Mouse (Mus musculus): Measurements from ENCODE around the gene Dlgap3. TPM values are rescaled to one million over a fixed set of nuclear protein-coding genes. Genes with fewer than 3 reads are reported as not detected.

Dlgap3 gene
- total RNA-seq, 2 experiments from 2014 or later, result 286 to 291 TPM

DNA sequence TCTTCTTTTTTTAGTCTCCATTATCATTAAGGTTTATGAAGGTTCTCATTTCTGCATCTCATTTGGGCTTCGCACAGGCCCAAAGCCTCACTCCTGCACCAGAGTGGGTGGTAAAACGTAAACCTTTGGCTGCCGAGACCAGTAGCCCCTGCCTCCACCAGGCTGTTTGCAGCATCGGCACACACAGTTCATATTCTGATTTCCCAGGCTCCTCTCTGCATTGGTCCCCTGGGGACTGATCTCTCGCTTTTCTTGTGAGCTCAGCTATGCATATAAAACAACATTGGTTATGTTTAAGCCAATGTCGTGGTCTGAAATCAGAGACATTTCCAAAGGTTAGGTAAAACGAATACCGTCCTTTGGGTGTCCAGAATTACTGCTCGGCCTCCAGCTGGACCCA, 42.3 kb downstream of the Dlgap3 start:
- no peak for DNase-seq (ENCODE audit: extremely low spot score in 1 of 2, low spot score in 1 of 2)

DNA sequence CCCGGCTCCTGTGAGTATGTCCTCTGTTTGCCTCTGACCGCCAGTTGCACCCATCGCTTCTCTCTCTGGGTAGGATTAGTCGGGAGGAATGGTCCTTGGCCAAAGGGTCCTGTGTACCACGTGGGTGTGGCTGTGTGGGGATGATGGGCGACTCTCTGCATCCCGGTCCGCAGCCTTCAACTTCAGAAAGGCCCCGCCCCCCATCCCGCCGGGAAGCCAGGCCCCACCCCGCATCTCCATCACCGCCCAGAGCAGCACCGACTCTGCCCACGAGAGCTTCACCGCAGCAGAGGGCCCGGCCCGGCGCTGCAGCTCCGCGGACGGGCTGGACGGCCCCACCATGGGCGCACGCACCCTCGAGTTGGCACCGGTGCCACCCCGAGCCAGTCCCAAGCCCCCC, 45.5 kb downstream of the Dlgap3 start:
- DNase-seq (ENCODE audit: extremely low spot score in 1 of 2, low spot score in 1 of 2), result no peak

DNA sequence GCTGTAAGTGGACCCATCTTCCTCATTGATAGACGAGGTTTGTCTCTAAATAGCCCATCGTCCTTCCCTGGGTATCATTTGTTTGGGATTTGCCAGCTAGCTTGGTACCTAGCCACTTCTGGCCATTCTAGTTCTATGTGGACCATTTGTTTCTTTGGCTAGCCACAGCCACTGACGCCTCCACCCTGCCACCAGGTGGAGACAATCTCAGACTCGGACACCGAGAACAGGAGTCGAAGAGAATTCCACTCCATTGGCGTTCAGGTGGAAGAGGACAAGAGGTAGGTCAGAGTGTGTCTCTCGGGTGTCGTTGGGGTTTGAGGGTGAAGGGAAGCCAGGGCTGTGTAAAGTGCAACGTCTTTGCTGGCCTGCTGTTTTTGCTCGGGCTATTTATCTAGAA, 46.1 kb downstream of the Dlgap3 start:
- no peak for DNase-seq (ENCODE audit: extremely low spot score in 1 of 2, low spot score in 1 of 2)

DNA sequence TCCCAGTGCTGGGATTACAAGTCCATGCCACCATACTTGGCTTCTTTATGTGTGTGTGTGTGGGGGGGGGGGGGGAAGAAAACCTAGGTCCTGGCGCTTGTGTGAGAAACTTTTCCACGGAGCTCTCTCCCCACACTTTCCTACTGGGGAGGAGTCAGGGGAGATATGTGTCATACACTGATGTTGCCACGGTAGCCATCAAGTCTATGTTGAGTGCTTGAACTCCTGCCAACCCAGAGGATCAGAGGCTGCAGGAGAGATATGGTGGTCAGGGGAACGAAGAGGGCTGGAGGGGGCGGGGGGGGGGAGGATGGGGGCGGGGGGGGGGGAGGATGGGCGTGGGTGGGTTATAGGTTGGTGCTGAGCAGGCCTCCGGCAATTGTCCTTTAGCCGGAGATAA, 46.8 kb downstream of the Dlgap3 start:
- DNase-seq (ENCODE audit: extremely low spot score in 1 of 2, low spot score in 1 of 2), result no peak

DNA sequence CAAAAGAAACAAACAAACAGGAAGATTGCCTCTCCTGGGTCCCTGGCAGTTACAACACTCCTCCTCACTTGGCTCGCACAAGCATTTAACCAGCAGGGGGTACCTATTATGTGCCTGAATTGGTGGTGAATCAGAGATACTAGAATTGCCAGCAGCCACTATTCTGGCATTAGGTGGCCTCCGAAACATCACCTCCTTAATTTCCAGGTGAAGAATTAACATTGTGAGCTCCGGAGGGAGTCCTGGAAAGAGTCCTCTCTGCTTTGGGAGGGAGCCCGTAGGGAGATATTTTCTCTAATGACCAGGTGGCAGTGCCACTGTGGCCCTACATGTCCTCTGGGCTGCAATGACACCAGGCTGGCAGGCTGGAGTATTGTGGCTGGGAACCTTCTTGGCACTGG, 47.2 kb downstream of the Dlgap3 start:
- DNase-seq (ENCODE audit: extremely low spot score in 1 of 2, low spot score in 1 of 2), result no peak

DNA sequence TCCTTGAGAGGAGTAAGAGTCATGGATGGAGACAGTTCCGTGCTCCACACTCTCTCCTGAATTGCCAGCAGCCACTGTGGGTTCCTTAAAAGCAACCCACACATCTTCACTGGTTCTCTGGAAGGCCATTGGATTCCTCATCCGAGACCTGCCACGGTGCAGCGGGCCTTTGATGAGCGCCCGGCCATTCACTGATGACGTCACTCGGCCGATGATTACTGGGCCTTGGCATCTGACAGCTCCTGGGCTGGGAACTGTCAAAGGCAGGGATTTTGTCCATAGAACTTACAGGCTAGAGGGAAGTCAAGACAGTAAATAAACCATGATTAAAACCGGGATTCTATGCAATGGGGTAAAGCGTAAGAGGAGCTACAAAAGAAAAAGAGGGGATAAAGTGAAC, 48.0 kb downstream of the Dlgap3 start:
- no peak for DNase-seq (ENCODE audit: extremely low spot score in 1 of 2, low spot score in 1 of 2)

DNA sequence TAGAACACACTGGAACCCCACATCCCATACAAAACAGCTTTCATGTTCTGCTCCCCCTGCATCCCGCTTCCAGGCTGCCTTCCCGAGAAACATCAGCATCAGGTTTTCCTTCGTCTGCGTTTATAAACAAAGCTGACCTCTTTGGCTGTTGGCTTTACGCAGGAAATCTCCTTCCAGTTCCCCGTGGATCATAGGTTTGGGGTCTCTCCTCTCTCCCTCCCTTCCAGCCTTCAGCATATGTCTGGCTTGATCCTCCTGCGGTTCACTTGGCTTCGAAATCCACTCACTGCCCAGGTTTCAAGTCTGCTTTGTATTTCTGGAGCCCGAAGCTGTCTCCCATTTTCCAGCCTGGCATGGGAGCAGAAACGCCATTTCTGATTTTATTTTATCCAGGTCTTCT, 54.3 kb downstream of the Dlgap3 start:
- no peak for DNase-seq (ENCODE audit: extremely low spot score in 1 of 2, low spot score in 1 of 2)

DNA sequence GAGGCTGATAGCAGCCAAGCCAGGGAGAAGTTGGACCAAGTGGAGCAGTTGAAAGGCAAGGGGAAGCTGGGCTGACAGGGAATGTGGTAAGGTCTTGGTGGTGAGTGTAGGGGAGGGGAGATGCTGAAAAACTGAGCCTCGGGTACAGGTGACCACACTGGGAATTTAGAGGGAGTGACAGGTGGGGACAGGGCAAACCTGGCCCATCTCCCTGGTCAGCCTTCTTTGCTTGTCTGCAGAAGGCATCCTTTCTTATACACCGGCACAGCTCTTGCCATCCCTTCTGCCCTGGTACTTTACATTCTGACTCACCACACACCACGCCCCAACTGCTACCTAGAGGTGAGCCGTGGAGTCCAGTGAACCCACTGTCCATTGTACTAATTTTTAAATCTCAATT, 54.8 kb downstream of the Dlgap3 start:
- no peak for DNase-seq (ENCODE audit: extremely low spot score in 1 of 2, low spot score in 1 of 2)

DNA sequence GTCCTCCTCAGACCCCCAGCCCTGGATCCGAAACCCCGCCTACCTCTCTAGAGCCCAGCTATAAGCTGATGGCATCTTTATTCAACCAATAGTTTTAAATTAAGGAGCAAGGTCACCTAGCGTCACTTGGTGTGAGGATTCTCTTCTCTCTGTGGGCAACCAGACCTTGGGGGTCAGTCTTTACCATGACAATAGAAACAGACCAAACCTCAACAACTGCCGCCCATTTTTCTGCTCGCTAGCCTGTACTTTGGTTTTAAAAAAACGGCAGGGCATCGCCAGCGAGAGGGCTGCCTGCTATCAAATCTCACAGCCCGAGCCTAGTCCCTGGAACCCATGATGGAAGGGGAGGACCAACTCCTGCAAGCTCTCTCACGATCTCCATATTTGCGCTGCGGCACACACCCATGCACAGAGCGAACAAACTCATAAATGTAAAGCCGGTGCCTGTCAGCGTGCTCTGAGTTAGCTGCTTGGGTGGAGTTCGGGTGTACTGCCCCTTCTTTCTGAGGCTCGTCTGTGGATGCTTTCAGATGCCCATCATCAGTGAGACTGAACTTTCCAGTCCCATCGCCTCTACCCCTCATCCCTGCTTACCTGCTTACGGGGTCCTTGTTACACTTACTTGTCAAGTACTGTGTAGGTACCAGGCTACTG, 55.6 kb downstream of the Dlgap3 start:
- no peak for DNase-seq (ENCODE audit: extremely low spot score in 1 of 2, low spot score in 1 of 2)

DNA sequence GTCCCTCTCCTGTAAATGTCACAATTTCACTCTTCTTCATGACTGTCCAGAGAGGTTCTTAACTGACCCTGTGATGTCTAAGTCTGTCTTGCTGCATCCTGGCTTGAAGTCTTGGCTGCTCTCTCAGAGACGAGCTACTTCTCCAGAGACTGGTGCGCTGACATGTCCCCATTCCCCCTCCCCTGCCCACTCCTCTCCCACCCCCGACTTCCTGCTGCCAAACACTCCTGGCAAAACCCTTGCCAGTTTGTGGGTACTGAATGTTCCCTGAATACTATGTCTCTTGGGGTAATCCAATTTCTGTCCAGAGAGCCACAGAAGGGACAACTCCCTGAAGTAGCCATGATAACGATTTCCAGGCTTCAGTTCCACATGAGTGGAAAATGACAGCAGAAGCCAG, 57.1 kb downstream of the Dlgap3 start:
- no peak for DNase-seq (ENCODE audit: extremely low spot score in 1 of 2, low spot score in 1 of 2)

DNA sequence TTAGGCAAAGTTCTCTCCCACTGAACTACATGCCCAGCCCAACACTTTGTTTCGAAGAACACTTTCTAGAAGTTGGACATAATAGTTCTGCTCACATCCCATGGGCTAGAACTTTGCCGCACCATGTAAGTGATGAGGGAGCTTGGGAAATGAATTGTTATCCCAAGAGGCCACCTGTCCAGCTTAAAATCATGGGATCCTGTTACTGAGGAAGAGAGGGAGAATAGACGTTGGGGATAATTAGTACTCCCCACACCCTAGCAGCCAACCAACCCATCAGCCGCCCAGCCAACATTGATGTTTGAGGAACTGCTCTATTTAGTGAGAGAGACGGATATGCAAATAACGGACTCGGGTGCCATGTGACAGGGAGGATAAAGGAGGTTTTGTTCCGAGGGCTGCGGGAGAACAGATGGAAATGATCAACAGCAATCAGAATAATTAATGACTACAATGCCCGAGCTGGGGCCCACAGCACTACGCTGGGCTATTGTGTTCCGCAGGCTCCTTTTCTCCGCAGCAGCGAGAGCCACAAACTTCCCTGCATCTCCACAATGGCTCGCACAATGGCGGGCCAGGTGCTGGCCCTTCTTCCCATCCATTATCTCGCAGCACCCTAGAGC, 58.2 kb downstream of the Dlgap3 start:
- peak in 1 of 2 experiments; percentile 30 for DNase-seq (ENCODE audit: extremely low spot score in 1 of 2, low spot score in 1 of 2)

DNA sequence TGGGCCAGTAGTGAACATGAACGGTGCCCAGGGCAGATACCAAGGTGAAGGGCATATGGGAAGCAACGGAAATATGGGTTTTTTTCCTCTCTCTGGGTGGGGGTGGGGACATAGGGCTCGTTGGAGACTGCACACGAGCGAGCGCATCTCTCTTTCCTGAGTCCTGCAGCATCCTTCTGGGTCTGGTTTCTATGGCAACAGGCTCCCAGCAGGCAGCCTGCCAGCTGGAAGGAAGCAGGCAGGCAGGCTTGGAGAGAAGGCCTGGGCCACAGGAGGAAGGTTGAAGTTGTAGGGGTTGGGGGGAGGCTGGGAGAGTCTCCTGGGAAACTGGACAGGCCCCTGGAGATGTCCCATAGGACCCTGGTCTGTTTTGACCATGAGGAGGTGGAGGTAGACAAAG, 63.0 kb downstream of the Dlgap3 start:
- peak; percentile 63 to 64 for DNase-seq (ENCODE audit: extremely low spot score in 1 of 2, low spot score in 1 of 2)

DNA sequence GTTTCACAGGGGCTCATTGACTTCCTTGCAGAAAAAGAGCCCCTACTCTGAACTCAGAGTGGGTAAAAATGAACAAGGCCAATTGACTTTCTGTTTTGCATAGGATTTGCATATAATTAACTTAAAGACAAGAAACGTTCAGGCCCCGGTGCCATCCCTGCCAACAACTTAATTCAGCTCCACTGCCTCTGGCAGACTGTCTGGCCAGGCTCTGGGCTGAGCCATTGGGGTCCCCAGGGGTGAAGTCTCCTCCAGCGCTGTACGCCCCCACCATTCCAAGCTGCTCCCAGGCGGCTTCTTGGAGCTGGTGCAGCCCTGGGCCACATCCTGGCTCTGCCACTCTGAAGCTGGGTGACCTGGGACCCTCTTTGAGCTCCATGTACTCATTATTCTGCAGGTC, 63.5 kb downstream of the Dlgap3 start:
- DNase-seq (ENCODE audit: extremely low spot score in 1 of 2, low spot score in 1 of 2), result no peak

DNA sequence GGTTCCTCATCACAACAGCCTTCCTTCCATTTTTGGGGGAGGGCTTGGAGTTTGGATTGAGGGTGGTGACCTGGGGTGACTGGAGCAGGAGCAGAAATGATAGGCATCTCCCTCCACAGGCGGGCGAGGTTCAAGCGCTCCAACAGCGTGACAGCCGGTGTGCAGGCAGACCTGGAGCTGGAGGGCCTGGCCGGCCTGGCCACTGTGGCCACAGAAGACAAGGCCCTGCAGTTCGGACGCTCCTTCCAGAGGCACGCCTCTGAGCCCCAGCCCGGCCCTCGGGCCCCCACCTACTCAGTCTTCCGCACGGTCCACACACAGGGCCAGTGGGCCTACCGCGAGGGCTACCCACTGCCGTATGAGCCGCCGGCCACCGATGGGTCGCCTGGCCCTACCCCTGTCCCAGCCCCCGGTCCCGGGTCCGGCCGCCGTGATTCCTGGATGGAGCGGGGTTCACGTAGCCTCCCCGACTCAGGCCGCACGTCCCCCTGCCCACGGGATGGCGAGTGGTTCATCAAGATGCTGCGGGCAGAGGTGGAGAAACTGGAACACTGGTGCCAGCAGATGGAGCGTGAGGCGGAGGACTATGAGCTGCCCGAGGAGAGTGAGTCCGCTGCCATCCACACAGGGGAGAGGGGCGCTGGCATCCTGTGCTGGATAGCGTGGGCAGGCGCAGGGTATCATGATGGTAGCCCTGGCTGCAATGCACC, 64.6 kb downstream of the Dlgap3 start:
- DNase-seq (ENCODE audit: extremely low spot score in 1 of 2, low spot score in 1 of 2), result no peak

DNA sequence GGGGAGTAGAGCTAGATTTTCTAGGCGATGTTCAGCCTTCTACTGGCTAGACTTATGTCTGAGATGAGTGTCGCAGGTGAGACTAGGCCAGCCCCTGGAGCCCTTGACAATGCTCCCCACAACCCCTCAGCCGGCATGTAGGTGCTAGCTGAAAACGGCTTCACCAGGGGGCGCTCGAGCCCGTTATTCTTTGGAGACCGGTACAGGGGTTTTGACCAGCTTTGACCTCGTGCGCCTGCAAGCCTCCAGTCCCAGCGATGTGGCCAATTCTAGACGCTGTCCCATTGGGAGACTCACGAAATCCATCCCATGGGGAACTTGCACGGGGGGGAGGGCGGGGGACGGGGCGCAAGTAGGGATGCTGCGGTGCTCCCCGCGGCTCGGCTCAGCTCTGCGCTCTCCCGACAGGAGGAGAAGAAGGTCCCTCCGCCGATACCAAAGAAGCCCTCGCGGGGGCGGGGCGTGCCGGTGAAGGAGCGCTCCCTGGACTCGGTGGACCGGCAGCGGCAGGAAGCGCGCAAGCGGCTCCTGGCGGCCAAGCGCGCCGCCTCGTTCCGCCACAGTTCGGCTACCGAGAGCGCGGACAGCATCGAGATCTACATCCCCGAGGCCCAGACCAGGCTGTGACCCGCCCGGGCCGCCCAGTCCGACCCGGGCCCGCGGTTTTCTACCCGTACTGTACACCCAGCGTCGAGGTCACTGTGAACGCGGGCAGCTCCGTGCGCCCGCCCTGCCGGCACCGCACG, 66.9 kb downstream of the Dlgap3 start:
- DNase-seq (ENCODE audit: extremely low spot score in 1 of 2, low spot score in 1 of 2), result peak; percentile 69 to 96

DNA sequence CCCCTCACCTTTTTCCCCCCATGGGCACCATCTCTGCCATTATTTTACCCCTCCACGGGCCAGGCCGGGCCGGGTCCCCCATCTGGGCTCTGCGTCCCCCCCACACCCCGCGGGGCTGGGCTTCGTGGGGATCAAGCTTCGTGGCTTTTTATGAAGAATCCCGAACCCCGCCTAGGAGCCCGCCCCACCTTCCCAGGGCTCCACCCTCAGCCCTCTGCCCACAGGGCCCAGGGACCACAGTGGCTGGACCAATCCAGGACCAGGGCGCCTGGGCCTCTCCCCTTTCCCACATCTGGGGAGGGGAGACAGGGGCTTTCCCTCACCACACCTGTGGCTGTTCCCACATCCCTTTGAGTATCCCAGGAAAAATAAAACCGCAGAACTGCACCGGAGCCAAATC, 67.6 kb downstream of the Dlgap3 start:
- no peak for DNase-seq (ENCODE audit: extremely low spot score in 1 of 2, low spot score in 1 of 2)

DNA sequence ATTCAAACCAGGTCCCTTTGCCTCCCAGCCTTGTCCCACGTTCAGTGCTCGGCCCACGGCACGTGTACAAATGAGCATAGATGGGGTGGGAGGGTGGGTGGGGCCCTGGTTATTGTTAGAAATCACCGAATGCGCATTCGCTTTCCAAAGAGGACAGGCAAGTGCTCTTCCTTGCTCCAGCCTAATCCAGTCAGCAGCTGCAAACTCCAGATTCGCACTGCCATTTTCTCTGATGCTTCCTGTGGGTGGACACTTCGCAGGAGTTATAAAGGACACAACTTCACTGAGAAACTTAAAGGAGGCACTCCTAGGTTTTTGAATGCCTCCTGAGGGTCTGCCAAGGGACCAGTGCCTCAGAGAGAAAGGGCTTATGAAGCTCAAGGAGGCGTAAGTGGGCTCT, 68.3 kb downstream of the Dlgap3 start:
- no peak for DNase-seq (ENCODE audit: extremely low spot score in 1 of 2, low spot score in 1 of 2)

DNA sequence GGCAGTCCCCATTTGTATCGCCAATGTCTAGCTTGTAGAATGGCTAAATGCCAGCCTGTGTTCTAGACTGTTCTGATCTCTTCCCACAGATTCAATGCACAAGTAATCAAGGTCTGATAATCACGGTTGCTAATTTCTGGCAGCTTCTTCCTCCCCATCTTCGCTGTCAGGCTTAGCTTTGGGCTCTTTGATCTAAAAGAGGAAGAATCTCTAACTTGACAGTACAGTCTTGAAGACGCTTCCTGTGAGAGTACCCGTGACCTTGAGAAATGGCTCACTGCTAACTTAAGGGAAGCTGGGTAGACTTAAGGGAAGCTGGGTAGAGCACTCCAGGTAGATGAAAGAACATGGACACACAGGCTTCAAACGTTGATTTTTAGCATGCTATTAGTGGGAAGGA, 73.7 kb downstream of the Dlgap3 start:
- no peak for DNase-seq (ENCODE audit: extremely low spot score in 1 of 2, low spot score in 1 of 2)

DNA sequence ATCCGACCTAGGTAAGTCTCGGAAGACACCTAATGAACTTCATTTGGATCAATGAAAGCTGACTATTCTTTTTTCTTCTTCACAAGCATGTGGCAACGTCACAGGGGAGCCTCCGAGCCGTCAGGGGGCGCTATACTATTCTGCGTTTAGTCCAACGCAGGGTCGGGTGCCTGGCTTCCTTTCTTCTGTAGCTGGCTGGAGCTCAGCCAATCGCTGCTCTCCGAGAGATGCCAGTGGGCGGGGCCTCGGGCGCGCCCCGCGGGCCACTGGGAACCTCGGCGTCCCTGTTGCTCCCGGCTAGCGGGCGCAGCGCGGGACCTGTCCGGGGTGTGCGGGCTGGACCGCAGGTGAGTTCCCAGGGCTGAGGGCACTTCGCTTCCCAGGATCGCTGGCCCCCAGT, 74.5 kb downstream of the Dlgap3 start, which contains the start of gene Smim12:
Gene Smim12 (plus strand): TSS at position 233 of the 400 bp plus-strand sequence.
- peak; percentile 100 for DNase-seq (ENCODE audit: extremely low spot score in 1 of 2, low spot score in 1 of 2)

DNA sequence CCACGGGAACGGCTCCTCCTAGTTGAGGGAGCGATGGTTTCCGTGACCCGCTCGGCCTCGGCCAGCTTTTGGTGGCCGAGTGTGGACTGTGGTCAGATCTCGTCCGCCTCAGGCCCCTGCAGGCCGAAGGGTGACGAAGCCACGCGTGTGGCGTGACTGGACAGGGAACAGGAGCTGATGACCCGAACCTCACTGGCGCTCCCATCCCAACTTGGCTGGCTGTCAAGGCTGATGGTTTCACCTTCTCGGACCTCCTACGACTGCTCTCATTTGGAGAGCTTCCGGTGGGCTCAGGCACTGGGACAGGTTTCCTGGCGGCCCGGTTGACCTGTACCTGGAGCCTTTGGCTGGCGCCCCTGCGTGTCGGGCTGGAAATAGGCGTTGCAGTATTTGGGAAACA, 74.9 kb downstream of the Dlgap3 start:
- DNase-seq (ENCODE audit: extremely low spot score in 1 of 2, low spot score in 1 of 2), result no peak

DNA sequence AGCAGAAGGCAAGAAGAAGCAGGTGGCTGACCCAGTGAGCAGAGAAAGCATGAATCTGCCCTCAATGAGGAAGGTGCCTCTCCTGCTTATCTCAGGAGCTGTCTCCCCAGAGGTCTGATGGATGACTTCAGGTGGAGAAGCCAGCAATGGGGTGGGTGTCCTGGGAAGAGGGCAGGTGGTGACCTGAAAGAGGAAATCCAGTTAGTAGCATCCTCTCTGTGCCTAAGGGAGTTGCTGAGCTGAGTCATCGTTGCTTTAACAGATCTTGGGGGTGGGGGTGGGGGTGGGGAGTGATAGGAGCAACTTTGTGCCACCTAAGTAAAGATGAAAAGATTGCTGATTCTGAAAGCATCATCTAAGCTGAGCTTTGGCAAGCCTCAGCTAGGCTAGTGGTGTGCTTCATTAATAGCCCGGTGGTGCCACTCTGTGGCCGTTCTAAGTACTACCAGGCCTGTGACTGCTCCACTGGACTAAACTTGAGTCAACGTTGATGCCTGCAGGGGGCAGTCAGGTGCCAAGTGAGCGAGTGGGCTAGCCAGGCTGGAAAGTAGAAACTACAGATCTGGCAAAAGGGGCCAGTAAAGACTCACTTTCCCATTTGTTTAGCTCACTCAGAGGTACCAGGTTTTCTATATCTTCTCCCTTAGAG, 80.8 kb downstream of the Dlgap3 start:
- DNase-seq (ENCODE audit: extremely low spot score in 1 of 2, low spot score in 1 of 2), result peak; percentile 90 to 100
